Mouse (Mus musculus): Measurements from ENCODE around the gene Gm9972. TPM values are rescaled to one million over a fixed set of nuclear protein-coding genes. Genes with fewer than 3 reads are reported as not detected.

Gene Gm9972
- total RNA-seq (2021): not detected
- long read RNA-seq, experiment 1: 0 reads
- long read RNA-seq, experiment 2: 0 reads

DNA sequence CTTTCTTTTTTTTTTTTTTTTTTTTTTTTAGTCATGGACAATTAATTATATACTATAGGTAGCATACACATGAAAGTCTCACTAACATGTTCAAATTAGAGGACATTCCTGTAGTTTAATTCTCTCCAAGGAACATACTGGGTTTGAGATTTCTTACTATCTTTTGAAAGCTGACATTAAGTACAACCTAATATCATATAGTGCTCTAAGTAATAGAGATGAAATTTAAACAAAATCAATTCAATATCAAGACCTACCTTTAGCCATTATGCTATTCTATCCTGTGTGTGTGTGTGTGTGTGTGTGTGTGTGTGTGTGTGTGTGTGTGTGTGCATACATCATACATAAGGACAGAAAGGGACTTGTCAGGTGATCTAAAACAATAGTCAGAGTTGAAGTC, at the start of gene Gm9972:
Gm9972 (plus strand) TSS at position 301 of the 400 bp plus-strand sequence.
- no peak for DNase-seq

DNA sequence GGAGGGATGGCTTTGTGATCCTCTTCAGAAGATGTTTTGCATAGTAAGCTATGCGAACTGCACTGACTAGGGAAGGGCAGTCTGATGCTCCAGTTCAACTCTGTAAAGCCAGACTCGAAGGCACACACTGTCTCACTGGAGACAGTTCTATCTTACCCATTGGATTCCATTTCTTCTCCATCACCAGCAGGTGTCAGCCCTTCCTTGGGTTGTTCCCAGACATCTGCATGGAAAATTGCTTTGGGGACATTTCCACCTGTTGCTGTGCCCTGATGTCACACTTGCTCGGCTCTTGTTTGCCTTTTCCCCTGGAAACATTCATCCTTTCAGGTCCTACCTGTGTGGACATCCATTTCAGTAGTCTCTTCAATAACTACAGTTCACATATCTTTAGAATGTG, 36.4 kb upstream of the Gm9972 start:
- no peak for DNase-seq

DNA sequence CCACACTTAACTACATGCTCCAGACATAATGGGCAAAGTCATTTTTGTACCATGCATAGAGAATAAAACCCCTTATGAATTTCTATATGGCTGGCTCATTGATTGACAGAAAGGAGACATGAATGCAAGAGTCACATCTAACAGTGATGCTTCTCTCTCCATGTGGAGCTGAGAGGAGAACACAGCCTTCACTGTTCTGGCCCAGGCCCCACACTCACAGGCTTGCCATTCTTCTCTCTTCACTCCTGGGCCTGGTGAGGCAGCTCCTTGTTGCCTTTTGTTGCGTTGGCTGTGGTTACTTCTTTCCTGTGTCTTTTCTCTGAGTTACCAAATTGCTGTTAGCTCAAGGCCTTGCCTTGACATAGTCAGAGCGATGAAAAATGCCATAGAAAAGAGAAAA, 23.6 kb upstream of the Gm9972 start:
- DNase-seq: no peak

DNA sequence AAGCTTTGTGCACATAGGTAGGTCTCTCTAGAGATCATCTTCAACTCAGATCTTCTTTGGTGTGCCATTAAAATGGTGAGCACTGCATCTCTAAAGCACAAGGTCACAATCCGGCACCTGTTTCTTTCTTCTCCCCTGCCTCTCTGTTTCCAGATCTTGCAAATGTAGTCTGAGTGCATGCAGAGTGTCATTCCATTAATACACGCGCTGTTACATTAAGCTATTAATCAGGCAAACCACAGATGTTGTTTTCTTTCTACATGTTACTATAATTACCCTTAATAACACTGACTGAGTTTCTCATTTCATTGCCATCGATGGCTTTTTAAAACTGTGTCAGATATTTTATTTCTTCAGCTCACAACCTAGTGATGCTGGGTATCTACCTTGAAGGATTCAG, 22.6 kb upstream of the Gm9972 start:
- no peak for DNase-seq

DNA sequence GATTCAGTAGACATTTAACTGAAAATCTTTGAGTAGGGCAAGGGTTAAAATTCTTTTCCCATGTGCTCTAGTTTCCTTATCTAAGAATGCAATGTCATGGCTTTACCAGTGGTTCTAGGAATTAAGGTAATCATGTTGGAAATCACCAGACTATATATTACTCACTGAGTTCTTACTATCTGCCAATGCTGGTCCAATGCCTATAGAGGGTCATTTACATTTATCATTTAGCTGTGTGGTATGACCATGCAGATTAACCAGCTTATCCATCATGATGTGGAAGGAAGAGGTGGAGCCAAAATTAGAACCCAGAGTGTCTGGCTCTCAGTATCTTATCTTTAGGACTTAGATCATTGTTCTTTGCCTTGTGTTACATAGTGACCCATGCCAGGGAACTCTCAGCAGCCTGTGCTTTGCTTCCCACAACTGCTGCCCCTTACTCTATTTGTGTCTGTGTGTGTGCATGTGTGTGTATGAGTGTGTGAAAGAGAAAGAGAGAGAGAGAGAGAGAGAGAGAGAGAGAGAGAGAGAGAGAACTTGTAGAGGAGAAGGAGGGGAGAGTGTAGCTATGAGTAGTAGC, 12.3 kb upstream of the Gm9972 start:
- no peak for DNase-seq

DNA sequence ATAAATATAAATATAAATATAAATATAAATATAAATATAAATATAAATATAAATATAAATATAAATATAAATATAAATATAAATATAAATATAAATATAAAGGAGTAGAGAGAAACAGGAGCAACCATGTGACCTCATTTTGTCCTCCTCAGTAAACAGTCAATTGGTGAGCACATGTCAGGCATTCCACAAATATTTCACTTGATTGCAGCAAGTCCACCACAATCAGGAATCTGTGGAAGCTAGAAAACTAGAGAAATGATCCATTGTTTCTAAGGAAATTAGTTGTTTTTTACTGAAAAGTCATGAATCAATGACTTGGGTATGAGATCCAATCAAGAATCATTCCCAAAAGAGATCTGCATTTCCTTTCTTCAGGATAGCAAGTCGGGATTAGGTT, 5.7 kb upstream of the Gm9972 start:
- no peak for DNase-seq

DNA sequence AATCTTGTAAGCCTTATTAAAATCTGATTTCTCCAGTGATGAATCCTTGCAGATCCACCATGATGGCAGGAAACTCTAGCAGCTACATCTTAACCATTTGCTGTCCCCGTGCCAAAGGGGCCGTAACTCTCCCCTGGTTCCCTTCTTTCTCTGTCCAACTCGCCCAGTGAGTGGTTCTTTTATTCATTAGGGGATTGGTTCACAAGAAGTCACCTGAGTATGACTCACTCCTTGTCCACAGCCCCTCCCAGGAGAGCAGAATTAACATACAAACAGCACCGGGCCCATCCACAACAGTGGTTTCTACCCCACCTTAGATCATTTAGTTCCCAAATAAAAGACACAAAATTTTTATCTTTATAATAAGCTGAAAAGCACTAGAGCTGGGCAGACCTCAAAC, 3.4 kb upstream of the Gm9972 start:
- DNase-seq: no peak

DNA sequence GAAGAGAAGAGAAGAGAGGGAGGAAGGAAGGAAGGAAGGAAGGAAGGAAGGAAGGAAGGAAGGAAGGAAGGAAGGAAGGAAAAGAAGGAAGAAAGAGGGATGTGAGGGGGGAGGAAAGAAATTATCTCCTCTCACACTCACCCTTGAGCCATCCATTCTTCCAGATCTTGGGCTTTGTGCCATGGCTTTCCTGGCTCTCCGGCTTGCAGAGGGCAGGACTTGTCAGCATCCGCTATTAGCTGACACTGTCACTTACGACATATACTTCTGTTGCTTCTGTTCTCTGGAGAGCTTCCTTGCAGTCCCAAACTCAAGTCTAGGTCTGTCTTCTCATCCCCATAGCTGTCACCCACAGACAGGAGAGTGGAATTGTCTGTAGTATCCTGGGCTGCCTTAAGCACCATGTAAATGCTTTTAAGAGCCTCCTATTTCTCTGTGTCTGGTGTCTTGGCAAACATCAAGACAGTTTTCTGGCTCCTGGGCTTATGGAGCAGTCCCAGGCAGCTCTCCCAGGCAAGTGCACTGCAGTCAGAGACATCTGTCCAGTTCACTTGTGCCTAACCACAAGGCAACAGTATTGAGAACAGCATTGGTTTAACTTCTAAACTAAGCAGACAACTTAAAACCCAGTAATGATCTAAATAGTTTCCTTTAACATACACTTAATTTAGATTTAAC, 10.5 kb downstream of the Gm9972 start:
- no peak for DNase-seq

DNA sequence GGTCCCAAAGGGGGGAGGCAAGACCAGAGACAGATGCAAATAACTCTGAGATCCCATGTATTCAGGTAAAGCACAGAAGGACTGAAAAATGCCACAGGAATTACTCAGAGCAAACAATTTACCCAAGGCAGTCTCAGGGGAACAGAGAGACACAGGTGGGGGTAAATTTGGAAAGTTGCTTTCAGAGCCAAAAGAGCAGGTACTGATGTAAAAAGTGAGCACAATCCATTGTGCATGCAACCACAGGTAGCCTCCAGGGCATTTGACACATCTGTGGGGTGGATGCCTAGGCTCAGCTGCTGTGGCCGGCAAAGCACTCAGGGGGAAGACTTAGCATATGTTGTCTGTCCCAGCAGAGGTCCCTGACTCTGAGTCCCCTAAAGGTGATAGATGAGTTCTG, 13.8 kb downstream of the Gm9972 start:
- DNase-seq: no peak

DNA sequence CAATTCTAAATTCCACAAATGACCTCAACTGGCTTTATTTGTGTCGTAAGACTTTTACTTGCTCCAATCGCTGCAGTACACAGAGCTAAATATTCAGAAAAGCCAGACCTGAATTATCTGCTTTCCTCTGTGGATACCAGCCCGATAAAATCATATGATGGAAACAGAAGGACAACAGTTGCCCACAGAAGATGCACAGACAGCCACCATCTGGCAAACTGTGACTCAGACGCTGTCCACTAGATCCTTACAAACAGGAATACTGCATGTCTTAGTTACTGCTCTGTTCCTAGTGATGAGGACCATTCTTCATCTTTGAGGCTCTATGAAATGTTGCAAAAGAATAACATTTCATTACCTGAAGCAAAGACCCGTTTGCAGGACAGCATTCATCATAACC, 19.4 kb downstream of the Gm9972 start:
- DNase-seq: no peak

DNA sequence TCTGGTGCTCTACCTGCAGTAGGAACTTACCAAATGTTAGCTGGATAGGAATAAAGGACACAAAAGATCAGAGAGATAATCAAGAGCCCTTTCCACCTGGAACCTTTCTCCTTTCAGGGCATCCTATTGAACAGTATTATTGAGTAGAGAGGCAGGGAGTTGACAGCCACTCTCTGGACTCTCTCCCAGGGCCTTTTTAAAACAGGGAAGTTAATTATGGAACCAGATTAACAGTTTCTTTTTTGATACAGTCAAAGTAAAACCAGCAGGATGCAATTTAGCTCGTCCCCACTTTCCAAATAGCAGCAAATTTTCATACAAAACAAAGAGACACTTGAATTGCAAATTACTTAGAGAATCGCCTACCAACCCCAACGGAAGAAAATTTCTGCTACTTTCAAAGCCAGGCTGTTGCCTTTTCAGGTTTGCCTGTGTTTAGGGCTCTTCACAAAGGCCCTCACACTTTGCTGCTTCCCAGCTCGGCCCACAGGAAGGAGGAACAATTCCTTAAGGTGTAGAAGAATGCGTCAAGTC, 24.0 kb downstream of the Gm9972 start:
- no peak for DNase-seq

DNA sequence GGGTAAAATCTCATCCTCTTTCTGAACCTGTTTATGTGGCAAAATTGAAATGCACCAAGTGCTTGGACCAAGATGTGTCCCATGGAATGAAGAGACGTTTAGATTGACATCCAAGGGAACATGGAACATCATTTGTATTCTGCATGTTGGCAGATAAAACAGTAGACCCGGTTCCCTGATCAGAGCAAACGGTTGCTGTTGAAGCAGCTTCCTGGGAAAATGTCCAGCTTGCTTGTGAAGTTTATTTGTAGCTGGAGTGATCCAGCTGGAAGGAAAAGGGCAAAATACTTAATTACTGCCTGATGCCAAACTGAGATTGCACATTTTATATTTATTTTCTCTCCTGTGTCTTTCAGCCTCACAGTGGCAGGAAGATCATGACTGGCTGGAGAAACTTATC, 26.7 kb downstream of the Gm9972 start:
- DNase-seq: no peak

DNA sequence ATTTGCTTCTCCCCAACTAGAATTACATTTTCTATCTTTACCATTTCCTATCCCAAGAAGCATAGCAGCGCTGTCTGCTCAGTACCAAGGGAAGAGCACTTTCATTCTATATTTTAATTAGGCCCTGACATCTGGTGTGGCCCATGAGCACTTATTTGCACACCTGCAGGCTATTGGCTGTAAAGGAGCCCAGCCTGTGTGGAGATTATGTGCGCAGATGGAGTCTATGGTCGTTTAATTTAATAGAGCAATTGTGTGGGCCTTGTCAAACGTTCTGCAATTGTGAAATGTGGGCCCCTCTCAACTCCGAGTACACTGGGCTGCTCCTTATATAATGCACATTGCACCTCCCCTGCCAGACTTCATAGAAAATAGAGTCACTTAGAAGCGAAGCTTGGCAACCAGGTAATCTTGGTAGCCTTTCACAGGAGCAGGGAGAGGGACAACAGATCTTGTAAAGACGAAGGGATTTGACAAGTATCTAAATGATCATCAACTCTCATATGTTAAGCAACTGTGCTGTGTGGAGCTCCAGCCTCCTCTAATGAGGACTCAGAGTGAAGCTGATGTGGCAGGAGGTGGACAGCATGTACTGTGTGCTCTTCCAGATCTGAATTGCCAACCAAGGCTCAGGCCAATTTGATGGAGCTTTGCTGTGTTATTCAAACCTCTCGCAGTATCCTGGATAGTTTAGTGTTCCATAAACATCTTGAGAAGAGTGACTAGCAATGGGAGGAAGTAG, 50.9 kb downstream of the Gm9972 start:
- DNase-seq: no peak

Other genes starting within 250 kb of the Gm9972 start
- gene Atp10b, start 114.1 kb downstream of the Gm9972 start, total RNA-seq (2021): under 1 TPM; 0.32 to 0.35 TPM